Mouse (Mus musculus): ENCODE measurements at regions not wholly inside any gene's neighbourhood (a gene's known extent, or its start where the extent isn't known, plus 50 kb on each side); places are given as distances from the start of the nearest gene placed in this dataset.

GRCm38 (mm10) chr2:50832471-50832870 lies 316.4 kb downstream of the Rnd3 start:
- no peak for DNase-seq

GRCm38 (mm10) chr2:50830056-50830720 lies 318.7 kb downstream of the Rnd3 start:
- DNase-seq: peak in 1 of 2 experiments; percentile 46

GRCm38 (mm10) chr2:50827097-50827496 lies 321.8 kb downstream of the Rnd3 start:
- no peak for DNase-seq

DNA sequence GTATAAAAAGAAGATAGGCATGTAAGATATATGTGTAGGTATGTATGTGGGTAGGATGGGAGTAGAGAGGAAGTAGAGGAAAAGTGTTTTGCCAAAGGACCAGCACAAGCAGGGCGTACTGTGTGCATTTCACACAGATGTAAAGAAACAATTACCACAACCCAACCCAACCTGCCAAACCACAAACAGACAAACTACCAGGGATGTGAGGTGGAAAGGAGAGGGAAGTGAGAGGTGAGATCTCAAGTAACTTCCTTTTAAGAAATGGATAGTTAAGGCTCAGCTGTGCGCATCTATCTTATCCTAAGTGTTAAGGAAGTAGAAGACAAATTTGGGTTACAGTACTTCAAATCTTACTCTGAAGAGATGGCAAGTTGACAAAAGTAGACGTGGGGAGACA lies 322.4 kb downstream of the Rnd3 start:
- no peak for DNase-seq

GRCm38 (mm10) chr2:50825626-50826025 lies 323.3 kb downstream of the Rnd3 start:
- DNase-seq: no peak

- DNase-seq: no peak
Observed at GRCm38 (mm10) chr2:50824782-50825181, 324.1 kb downstream of the Rnd3 start.

DNA sequence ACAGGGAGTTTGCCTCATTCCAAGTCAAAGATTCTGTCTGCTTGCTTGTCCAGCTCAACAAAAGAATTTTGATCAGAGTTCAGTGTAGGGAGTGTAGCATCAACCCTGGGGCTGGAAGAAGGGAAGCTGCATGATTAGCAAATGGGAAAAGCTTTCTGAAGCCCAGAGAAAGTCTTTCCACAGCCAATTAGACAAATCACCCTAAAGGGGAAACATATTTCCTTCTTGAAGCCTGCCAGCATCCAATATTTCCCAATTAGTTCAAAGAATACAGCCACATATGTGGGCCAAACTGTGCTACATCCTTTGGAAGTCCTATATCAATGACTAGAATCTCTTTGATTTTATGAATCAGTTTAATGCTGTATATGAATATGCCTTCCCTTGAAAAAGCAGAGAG lies 326.2 kb downstream of the Rnd3 start:
- no peak for DNase-seq

DNA sequence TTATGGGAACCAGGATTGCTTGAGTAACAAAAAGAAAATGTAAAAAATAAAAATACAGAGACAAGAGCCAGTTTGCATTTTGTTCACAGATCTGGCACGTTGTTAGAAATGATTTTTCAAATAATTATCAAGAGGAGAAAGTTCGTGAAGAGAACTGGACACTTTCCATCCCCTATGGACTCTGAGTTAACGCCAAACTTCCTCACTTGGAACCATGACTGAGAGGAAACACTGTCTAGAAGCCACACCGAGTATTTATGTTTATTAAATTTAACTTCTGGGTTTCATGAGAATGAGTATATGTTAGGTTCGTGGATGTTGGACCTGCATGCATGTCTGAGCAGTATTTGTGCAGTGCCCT lies 329.6 kb downstream of the Rnd3 start:
- no peak for DNase-seq

- DNase-seq: no peak
Observed at GRCm38 (mm10) chr2:50818557-50819304, 330.2 kb downstream of the Rnd3 start.

GRCm38 (mm10) chr2:50816364-50816763 lies 332.5 kb downstream of the Rnd3 start:
- DNase-seq: no peak

GRCm38 (mm10) chr2:50815541-50815940 lies 333.4 kb downstream of the Rnd3 start:
- no peak for DNase-seq

- peak in 1 of 2 experiments; percentile 29 for DNase-seq
Observed at GRCm38 (mm10) chr2:50813568-50814461, 335.1 kb downstream of the Rnd3 start.

- DNase-seq: no peak
Observed at GRCm38 (mm10) chr2:50812296-50812695, 336.6 kb downstream of the Rnd3 start.

DNA sequence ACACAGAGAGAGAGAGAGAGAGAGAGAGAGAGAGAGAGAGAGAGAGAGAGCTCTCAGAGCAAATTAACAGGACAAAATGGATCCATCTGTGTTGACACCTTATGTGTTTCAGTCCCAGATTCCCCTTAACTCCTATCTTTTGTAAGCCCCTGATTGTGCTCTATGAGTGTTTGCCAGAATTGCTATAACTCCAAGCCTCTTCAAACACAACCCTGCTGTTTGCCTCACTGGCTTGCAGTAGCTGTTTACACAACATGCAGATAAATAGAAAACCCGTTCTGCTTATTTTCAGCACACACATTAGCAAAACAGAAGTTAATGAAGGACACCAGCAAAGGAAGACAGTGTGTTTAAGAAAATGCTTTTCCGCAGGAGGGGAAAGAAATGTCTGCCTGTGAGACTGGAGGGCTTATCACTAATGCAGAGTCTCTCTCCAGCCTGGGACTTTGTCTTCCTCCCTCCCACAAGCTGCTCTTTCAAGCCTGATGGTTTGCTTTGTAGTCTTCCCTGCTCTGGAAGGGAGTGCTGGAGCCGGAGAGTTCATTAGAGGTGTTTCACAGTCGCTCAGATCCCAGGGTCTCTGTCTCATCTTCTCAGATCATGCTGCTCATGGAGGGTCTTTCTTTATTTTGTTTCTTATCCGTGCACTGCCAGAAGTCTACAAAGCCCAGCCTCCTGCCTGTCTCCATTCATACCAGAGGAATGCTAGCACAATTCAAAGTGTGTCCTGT lies 338.4 kb downstream of the Rnd3 start:
- no peak for DNase-seq

GRCm38 (mm10) chr2:50809823-50810222 lies 339.1 kb downstream of the Rnd3 start:
- DNase-seq: no peak

DNA sequence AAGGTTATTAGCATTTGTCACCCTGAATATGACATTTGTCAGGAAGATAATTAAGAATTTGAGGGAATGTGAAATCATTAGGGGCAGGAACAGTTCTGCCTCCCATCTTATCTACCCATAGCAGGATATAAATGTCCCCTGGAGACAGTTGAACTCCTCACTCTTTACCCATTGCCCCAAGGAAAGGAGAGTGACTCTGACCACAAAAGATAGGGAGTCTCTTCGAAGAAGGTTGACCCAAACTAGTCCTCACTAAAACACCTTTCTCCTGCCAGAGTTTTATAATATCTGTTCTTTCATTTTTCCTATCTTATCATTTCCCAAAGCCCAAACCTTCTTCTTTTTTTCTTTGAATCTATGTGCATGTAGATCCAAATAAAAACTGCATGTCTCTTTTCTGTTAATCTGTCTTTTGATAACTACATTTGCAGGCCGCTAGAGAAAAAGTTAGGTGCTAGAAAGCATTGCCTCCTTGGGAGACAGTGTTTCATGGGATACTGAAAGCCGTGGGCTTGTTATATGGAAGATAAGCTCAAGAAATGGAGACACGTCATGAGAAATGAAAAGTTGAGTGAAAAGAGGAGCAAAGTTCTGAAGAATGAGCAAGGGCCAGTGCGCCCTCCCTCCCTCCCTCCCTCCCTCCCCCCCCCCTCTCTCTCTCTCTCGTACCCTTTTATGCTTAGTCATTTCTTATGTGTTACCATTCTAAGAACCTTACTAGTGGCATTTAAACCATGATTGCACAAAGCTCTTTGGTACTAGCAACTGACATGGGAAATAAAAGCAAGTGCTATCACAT lies 341.6 kb downstream of the Rnd3 start:
- DNase-seq: no peak

DNA sequence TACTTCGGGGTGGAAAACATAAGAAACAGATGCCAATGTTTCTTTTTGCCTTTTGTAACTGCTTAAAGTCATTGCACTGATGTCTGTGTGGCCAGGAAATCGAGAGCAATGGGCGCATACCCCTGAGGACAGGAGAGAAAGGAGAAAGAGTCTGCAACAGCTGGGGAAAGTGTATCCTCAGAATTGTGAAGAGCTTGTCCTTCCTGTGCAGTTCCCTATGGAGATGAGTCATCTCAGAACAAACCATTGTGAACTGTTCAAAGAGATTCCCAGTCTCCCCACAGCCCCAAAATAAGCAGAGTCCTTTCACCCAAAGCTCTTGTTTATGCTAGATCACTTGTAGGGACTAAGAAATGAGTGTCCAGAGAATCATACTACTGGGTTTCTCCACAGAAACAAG lies 343.3 kb downstream of the Rnd3 start:
- peak; percentile 21 to 64 for DNase-seq

DNA sequence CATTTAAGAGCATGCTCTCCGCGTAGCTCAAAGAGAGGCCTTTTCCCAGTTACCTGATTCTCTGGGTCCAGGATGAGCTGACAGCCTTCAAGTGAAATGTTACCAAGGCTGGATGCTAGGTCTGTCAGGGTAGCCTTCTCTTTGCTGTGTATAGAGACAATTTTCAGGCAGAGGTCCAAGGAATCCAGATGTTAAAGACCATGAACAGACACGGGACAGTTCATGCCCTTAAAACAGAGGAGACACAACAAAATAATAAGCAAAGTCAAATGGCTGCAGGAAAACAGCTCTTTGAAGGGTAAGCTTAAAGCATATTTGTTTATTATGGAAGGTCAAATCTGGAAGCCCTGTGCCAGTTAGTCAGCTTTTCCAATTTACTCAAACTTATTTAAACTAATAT lies 352.8 kb downstream of the Rnd3 start:
- DNase-seq: no peak

DNA sequence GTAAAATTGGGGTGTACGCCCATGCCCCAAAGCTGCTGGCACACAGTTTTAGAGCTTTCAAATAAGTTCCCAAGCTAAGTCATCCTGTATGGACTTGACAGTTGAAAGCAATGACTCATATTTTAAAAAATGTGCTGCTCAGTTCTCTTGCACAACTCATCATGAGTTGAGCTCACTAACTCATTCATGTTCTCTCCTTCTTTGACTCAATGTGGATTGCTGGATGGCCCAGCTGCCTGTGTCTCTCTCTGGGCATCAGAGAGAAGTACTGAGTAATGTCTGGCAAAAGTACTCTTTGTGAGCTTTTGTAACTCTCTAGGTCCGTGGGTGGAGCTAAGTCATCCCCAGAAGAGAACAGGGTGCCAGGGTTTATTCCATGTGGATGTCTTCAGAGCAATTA lies 355.3 kb downstream of the Rnd3 start:
- peak; percentile 57 to 78 for DNase-seq

- DNase-seq: no peak
Observed at GRCm38 (mm10) chr2:50793067-50793466, 355.8 kb downstream of the Rnd3 start.

GRCm38 (mm10) chr2:50789051-50789651 lies 359.8 kb downstream of the Rnd3 start:
- DNase-seq: peak; percentile 53 to 57

Data from heart, adult 18-20 months (tissue).